Mouse (Mus musculus) C2C12 (cell line): ENCODE data around the gene Kif13a.

Source experiments
- CTCF ChIP-seq: IDR thresholded peaks from one replicate; pipeline ENCODE4 v1.5.1; 2011; ENCODE audit not compliant: control insufficient read depth, insufficient read depth, insufficient read length
- MAX ChIP-seq: IDR thresholded peaks from one replicate; pipeline ENCODE4 v1.6.1; 2011; ENCODE audit warnings: mild to moderate bottlenecking, control low read depth
- MYOD1 ChIP-seq: IDR thresholded peaks from one replicate; pipeline ENCODE4 v1.6.1; 2011; ENCODE audit warnings: low read depth; ENCODE audit not compliant: control insufficient read depth, insufficient read length
- USF1 ChIP-seq: IDR thresholded peaks from one replicate; pipeline ENCODE4 v1.6.1; 2011; ENCODE audit warnings: low read depth, mild to moderate bottlenecking, control low read depth, moderate library complexity

- TF ChIP-seq CTCF (no peak), MAX (no peak), USF1 (no peak), MYOD1 (no peak)
Measured at GRCm38 (mm10) chr13:46752566-46753229, 177.0 kb downstream of the Kif13a start.
